Mouse (Mus musculus) cortical plate, adult 2 months (tissue): Measurements from ENCODE around the gene Mfsd12.

Source experiments
- CTCF ChIP-seq: fragments of 200-500 bp; IDR thresholded peaks from 2 replicates; pipeline ENCODE4 v1.5.1; 2011; ENCODE audit warnings: mild to moderate bottlenecking, control low read depth, low read length; ENCODE audit not compliant: insufficient read depth; ENCODE audit errors: extremely low read depth
- POLR2A ChIP-seq: fragments of 200-500 bp; IDR thresholded peaks from 2 replicates; pipeline ENCODE4 v1.6.1; 2011; ENCODE audit warnings: mild to moderate bottlenecking, low read length, control low read depth; ENCODE audit not compliant: insufficient read depth; ENCODE audit errors: extremely low read depth

GRCm38 (mm10) chr10:81412586-81413309, 55.5 kb downstream of the Mfsd12 start:
- TF ChIP-seq POLR2A (no peak), CTCF (no peak)
